Mouse (Mus musculus): ENCODE results near the gene Atp7a. TPM values are rescaled to one million over a fixed set of nuclear protein-coding genes. Genes with fewer than 3 reads are reported as not detected.
"Not testable (repeated sequence)": the region's sequence is repeated elsewhere in the genome, so short reads cannot be mapped to it uniquely, and the experiment has no call there.

The Atp7a gene
- total RNA-seq, 1 experiment from 2014 or later = 49.6 TPM

DNA sequence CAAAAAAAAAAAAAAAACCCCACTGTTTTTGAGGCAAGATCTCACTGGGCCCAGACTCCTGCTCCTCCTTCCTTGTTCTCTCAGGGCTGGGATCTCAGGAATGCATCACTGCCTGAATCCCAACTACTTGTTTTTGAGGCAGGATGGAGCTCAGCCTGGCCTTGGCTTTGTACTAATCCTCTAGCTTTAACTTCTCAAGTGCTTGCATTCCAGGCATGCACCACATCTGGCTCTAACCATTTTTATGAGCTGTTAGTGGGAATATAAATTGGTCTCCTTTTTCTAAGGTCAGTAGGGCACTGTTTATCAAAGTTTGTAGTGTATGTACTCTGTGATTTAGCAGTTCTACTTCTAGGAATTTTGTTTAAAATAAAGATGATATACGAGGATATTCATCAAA is 21.1 kb downstream of the Atp7a start:
- no peak for ATAC-seq (ENCODE audit: extremely low read depth, insufficient number of reproducible peaks, low FRiP score, poor library complexity, severe bottlenecking)

DNA sequence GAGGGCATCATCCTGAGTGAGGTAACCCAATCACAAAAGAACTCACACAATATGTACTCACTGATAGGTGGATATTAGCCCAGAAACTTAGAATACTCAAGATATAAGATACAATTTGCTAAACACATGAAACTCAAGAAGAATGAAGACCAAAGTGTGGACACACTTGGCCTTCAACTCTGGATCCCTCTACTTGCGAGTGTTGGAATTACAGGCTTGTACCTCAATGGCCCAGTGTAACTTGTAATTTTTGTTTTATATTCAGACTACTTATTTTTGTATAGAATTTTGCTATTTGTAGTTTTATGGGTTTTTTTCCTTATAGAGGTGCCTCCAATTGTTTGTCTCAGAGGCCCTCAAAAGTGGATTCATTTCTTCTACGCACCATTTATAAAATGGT is 50.8 kb downstream of the Atp7a start:
- not testable (repeated sequence) for ATAC-seq (ENCODE audit: extremely low read depth, insufficient number of reproducible peaks, low FRiP score, poor library complexity, severe bottlenecking)

DNA sequence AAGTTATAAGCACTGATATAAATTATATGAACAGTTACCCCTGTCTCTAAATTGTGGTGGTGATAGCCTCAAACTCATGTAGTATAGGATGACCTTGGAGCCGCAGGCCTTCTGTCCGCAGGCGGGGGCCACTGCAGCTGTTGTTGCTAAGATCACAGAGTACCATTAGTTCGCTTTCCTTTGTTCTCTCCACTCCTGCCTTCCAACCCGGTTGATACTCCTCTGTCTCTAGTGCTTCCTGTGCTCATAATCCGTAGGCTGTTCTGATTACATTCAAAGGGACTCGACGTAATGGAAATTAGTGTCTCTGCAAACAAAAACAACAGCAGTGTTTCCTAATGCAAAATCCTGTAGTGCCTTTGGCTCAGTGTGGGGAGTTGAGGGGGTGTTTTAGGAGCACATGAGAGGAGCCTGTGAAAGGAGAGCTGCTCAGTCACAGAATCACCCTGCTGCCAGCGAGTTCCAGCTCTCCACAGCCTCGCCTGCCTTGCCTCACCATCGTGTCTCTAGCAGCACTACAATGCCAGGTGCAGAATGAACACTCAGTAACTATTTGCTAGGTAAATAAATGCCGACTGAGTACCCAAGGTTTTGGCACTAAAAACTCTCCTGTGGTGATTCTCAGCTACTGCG is 53.9 kb downstream of the Atp7a start:
- ATAC-seq (ENCODE audit: extremely low read depth, insufficient number of reproducible peaks, low FRiP score, poor library complexity, severe bottlenecking) = no peak

DNA sequence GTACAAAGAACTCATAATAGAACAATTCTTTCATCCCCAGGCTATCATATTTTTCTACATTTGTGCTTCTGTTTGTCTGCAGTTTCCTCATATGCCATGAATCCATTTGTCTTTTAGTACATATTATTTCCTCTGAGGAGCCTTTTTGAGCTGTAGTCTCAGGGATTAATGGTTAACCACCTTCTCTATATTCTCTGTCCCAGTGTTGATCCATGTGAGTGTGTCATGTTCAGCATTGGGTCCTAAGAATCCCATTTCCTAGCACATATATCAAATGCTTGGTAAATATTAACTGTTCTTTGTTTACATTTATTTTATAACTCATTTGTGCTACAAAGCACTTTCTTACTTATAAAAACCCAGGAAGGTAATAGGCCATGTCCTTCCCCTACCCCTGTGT is 55.4 kb downstream of the Atp7a start:
- ATAC-seq (ENCODE audit: extremely low read depth, insufficient number of reproducible peaks, low FRiP score, poor library complexity, severe bottlenecking) = no peak

DNA sequence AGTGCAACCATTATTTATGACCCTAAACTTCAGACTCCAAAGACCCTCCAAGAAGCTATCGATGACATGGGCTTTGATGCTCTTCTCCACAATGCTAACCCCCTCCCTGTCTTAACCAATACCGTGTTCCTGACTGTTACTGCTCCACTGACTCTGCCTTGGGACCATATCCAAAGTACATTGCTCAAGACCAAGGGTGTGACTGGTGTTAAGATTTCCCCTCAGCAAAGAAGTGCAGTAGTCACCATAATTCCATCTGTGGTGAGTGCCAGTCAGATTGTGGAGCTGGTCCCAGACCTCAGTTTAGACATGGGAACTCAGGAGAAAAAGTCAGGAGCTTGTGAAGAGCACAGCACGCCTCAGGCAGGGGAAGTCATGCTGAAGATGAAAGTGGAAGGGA is 58.1 kb downstream of the Atp7a start:
- no peak for ATAC-seq (ENCODE audit: extremely low read depth, insufficient number of reproducible peaks, low FRiP score, poor library complexity, severe bottlenecking)

DNA sequence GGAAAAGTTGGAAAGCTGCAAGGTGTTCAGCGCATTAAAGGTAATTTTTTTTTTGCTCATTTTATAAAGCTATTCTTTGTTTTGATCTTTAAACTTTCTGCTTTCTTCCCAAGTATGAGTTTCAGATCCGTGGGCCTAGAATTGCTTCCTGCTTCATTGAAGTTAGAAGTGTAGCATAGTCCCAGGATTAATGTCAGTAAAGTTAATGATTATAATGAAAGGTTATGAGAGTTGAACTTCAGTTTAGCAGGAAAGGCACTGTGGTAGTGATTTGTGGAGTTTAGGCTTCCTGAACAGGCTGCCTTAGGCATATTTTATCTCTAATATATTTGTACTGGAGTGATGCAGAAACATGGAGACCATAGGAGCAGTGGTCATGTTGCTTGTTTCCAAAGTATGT is 58.5 kb downstream of the Atp7a start:
- no peak for ATAC-seq (ENCODE audit: extremely low read depth, insufficient number of reproducible peaks, low FRiP score, poor library complexity, severe bottlenecking)

DNA sequence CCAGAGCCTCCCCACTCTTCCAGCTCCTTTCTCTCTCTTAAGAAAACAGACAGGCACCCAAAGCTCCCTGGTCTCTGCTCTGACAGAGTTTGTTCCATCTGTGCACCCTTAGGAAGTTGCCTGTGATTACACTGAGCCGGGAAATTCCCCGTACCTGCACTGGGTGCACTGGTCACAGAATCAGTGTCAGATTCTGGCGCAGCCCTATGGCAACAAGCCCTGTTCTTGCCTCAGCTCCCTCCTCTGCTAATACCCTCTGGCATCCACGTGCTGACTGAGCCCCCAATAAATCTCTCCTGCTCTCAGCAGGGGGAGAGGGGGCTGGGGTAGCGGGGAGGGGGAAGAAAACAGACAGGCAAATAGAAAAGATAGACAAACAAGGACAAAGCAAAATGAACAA is 65.9 kb downstream of the Atp7a start:
- ATAC-seq (ENCODE audit: extremely low read depth, insufficient number of reproducible peaks, low FRiP score, poor library complexity, severe bottlenecking) = no peak

DNA sequence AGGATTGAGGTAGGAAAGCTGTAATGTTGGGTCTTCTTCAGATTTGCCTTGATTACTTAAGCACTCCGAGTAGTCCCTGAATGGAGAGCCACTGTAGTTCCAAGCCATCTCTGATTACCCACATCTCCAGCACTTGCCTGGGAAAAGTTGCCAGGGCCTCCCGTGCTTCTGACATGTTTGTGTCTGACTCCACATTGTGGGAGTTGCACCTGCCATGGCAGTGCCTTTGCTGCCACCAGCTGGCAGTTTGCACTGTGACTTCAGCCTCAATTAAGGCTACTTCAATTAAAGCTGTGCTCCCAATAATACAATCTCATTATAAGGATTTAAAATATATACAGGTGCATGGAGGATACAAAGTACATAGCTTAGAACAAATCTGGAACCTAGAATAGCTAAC is 78.4 kb downstream of the Atp7a start:
- no peak for ATAC-seq (ENCODE audit: extremely low read depth, insufficient number of reproducible peaks, low FRiP score, poor library complexity, severe bottlenecking)

DNA sequence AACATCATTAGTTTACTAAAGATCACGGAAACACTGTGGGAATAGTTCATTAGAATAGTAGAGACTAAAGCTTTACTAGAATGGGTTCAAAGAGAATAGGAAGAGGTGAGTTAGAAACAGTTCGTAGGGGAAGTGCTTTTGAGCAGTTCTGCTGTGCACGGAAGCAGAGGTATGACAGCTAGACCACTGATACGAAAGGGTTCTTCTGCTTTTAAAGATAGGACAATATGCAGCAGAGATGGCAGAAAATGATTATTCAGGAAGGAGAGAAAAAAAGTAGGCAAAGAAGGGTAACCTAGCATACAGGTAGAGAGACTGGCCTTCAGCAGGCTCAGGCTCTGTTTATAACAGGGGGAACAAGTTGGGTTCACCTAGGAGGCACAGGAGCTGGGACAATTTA is 86.8 kb downstream of the Atp7a start:
- ATAC-seq (ENCODE audit: extremely low read depth, insufficient number of reproducible peaks, low FRiP score, poor library complexity, severe bottlenecking) = no peak

DNA sequence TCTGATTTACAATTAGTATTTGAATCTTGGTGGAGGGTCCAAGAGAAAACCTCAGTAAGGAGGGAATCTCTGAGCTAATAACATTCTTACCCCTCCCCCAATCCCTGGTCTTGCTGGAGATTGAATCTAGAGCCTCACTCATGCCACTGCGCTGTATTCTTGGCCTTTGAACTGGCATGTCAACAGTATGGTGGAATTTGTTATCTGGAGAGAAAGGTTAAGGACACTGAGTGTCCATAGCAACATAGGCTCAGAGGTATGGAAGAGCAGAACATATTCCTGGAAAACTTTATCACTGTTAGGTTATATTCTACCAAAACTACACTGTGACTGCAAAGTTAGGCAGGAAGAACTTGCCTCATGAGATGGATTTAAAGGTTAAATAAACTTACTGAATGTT is 87.6 kb downstream of the Atp7a start:
- ATAC-seq (ENCODE audit: extremely low read depth, insufficient number of reproducible peaks, low FRiP score, poor library complexity, severe bottlenecking) = no peak

DNA sequence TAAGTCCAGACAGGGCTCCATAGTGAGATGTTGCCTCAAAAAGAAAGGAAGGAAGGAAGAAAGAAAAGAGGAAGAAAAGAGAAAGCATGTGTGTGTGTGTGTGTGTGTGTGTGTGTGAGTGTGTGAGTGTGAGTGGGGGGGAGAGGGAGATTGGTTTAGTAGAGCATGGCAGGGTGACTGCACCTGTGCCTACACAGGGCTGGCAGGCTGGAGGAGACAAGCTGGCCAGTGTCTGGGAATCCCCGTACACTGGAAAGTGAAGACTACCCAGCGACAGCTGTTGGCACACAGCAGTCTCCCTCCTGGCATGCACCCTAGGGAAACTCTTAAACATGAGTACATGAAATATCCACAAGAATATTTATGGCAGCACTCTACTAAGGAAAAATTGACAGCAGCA is 95.7 kb downstream of the Atp7a start:
- no peak for ATAC-seq (ENCODE audit: extremely low read depth, insufficient number of reproducible peaks, low FRiP score, poor library complexity, severe bottlenecking)

DNA sequence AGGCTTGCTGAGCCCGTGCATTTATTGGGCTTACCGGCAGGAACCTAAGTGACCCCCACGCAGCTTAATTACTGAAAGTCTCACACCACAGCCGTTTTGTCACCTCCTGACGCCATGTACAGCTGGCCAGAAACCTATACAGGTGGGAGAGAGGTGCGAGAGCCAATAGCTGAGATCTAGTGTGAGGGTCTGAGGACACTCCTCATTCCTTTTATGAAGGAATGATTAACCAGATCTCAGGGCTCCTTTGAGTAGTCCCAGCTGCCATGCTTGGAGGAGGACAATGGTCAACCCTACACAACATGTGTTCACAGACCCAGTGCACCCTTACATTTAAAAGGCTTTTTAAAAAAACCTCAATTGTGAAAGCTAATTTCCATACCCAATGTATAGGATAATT is 101.2 kb downstream of the Atp7a start:
- ATAC-seq (ENCODE audit: extremely low read depth, insufficient number of reproducible peaks, low FRiP score, poor library complexity, severe bottlenecking) = no peak

DNA sequence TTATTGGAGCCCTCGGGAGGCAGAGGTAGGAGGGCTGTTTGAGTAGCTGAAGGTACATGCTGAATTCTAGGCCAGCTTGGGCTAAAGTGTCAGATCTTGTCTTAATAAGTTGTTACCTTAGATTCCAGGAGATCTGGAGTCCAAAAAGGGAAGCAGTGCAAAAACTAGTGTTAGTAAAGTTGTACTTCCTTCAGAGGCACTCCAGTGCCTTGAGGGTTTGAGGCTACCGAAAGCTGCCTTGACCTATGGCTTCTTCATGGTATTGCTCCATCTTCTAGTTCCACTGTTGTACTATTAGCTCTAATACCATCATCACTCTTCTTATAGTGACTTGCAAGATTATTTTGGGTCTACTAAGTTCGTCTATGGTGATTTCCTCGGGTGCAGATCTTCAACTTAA is 102.8 kb downstream of the Atp7a start:
- no peak for ATAC-seq (ENCODE audit: extremely low read depth, insufficient number of reproducible peaks, low FRiP score, poor library complexity, severe bottlenecking)

DNA sequence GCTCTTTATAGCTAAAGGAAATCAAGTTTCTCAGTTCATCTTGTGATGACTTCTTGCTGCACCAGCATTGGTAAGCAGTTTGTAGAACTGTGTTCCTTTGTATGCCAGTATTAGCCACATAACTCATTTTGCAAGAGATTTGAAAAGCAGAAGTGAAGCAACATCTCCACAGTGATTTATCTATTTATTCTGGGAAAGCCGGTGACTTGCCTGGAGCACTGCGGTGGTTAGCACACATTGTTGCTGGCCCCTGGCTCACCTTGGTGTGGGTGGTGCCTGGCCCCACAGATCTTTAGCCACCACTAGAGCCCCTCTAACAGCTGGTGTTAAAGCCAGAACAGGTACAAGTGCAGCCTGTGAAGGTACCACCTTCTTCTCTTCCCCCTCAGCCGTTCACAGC is 107.8 kb downstream of the Atp7a start:
- ATAC-seq (ENCODE audit: extremely low read depth, insufficient number of reproducible peaks, low FRiP score, poor library complexity, severe bottlenecking) = peak; percentile 47; the same call in 1 of the 2 replicates

DNA sequence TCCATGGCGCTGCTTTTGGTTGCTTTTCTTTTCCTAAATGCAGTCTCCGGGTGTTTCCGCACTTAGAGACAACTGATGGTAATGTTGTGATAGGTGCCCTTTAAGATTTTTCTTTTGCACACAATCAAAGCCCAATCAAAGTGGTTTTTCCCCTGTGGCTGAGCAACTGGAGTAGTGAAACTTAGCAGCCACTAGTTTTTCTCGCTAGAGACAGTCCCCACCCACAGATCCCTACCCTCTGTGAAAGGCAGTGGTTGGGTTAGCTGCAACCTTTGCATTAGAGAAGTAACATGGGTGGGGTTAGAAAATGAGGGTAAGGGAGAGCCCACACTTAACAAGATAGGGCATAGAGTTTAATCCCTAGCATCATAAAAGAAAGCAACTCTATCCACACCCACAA is 108.4 kb downstream of the Atp7a start:
- ATAC-seq (ENCODE audit: extremely low read depth, insufficient number of reproducible peaks, low FRiP score, poor library complexity, severe bottlenecking) = no peak

DNA sequence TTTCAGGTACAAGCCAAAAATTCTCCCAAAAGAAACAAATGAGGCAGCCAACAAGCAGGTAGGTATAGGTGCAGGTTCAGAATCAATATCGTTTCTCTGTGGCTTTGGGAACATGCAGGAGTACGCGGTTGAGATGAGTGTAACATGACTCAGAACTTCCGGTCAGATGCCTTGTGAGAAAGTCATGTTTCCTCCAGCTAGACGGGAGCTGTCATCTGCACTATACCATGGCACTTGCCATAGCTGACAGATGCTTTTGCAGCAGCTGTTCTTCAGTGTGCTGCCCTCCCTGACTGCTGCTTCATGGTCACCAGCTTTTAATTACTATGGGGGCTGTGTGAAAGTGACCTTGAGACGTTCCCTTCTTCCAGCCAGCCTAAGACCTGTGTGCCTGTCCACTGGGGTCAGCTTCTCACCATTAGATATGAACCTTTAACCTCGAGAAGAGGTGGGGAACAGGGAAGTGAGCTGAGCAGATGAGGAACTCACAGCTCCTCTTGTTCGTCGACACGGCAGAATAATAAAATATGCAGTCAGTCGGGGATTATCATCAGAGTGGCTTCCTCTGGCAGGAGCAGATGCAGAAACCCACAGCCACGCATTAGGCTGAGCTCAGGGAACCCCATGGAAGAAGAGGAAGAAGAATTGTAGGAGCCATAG is 109.0 kb downstream of the Atp7a start:
- peak; percentile 73 for ATAC-seq (ENCODE audit: extremely low read depth, insufficient number of reproducible peaks, low FRiP score, poor library complexity, severe bottlenecking)

DNA sequence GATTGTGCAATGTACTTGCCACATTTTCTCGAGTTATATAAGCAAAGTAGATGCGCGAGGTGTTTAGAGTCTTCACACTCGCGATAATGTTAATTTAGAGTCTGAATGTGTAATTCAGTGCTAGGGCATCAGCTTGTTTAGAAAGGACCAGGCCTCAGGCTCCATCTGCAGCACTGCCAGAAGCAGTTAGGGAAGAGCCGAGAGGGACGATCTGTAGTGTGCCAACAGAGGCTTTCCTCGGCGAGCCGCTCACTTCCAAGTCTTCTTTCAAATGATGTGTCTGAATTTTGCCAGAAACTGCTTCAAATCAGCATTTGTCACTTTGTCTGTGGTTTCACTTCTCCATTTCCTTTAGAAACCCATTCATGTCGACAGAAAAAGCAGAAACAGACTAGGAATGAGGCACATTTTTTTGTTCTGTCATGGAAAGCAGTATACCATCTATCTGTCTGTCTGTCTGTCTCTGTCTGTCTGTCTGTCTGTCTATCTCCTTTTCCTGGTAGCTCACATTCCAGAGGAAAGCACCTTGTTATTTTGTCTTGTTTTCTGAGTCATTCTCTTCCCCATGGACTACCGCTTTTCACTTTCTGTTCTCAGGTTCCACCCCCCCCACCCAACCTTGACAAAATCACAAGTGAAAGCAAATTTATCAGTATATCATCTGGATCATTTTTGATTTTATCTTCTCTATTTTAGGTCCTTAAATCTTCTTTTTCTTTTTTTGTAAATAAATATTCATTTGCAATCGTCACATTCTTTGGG is 112.4 kb downstream of the Atp7a start:
- peak; percentile 35; the same call in 1 of the 2 replicates for ATAC-seq (ENCODE audit: extremely low read depth, insufficient number of reproducible peaks, low FRiP score, poor library complexity, severe bottlenecking)

DNA sequence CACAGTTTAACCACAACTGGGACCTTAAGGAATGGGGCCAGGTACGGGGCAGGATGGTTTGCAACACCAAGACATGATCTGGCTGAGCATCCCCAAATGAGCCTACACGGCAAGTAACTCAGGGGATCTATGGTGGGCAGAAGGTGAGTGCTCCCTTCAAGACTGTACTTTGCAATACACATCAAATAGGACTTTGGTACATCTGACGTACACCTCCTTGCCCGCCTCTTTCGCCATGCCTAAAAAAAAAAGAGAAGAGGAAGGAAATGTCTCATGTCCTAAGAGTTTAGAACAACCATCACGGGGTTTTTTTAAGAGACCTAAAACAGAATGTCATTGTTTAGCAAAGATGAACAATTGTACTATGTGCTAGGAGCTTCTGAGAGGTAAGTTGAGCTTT is 115.9 kb downstream of the Atp7a start, which contains the start of gene Tlr13:
Tlr13 (plus strand) TSS at position 269 of the 400 bp plus-strand sequence.
- ATAC-seq (ENCODE audit: extremely low read depth, insufficient number of reproducible peaks, low FRiP score, poor library complexity, severe bottlenecking) = peak; percentile 63; the same call in 1 of the 2 replicates

DNA sequence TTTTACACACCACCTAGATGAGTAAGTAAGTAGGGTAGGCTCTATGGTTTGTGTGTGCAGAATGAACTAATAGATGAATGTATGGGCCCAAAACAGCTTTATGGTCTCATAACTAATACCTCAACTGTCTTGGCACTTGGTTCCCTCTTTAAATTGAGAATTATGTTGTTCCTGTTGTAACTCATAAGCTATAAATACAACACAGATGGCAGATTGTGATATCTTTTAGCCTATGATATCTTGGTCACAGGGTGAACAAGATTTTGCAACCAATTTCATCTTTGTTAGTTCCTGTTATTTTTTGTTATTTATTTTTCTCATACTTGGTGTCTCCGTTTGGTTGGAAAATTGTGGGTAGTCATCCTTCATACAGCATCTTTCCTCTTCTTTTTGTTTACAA is 121.1 kb downstream of the Atp7a start:
- 0 out of 2 replicates have a peak, but pooled peaks have one; percentile 9 for ATAC-seq (ENCODE audit: extremely low read depth, insufficient number of reproducible peaks, low FRiP score, poor library complexity, severe bottlenecking)

DNA sequence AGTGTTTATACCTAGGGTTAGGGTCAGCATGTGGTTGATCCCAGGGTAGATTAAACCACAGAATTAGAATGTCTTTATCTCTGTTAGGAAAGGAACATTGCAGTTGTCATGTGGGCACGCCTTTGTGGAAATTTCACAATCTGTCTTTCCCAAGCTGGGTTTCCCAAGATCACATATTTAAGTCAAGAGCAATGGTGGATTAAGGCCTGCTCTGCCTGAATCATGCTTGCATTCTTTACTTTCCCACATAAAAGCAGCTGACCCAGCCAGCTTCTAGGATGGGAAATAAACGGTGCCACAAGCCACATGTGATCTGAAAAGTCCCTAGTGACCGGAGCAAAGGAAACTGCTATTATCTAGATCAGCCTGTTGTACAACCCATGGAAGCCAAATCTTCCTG is 122.4 kb downstream of the Atp7a start:
- no peak for ATAC-seq (ENCODE audit: extremely low read depth, insufficient number of reproducible peaks, low FRiP score, poor library complexity, severe bottlenecking)
